Mouse (Mus musculus) CD4-positive, CD25-positive, alpha-beta regulatory T cell, adult 2 months (primary cell): ENCODE data around the gene Wnk1.
A peak's percentile ranks its signal among the peaks of the same experiment; 100 is the strongest.

Experiments used
- DNase-seq: peaks from one replicate; pipeline ENCODE4 v3.0.0-alpha.2; 2012; ENCODE audit warnings: low read depth, low spot score

Gene Wnk1

GRCm38 (mm10) chr6:119903081-119903789, 135.2 kb downstream of the Wnk1 start:
- DNase-seq = peak; percentile 19

- DNase-seq = peak; percentile 92
Observed at GRCm38 (mm10) chr6:119902204-119903080, 136.0 kb downstream of the Wnk1 start, which contains the start of gene Rad52. Rad52 (plus strand) TSS chr6:119902698.

- DNase-seq = no peak
Observed at GRCm38 (mm10) chr6:119892711-119893110, 145.8 kb downstream of the Wnk1 start.

- no peak for DNase-seq
Observed at GRCm38 (mm10) chr6:119883151-119883550, 155.3 kb downstream of the Wnk1 start.
